1 mouse cellular context compared by ENCODE assay signal in genomic region chr10:43561311-43561710, GRCm38 (mm10).
A peak's percentile ranks its signal among the peaks of the same experiment; 100 is the strongest.
TF ChIP-seq lines count a peak whose summit lies in the region.

No protein-coding gene starts in this region.

TF ChIP-seq in MEL, 35 proteins besides CTCF, POLR2A, EP300 and RAD21:
- TF ChIP-seq E2F4 (IDR thresholded peaks at IDR 0.05; ENCODE audit: borderline replicate concordance, low read depth, low read length) (no peak), NELFE (IDR thresholded peaks at IDR 0.05; ENCODE audit: low read depth, low read length) (no peak), MAFK (IDR thresholded peaks at IDR 0.05; ENCODE audit: borderline replicate concordance, low read depth, low read length) (no peak), ZC3H11A (IDR thresholded peaks at IDR 0.05; ENCODE audit: low read depth, low read length) (0 out of 2 replicates have a peak, but pooled peaks have one; percentile 14), ETS1 (IDR thresholded peaks at IDR 0.05; ENCODE audit: low read depth, low read length) (no peak), MYC (IDR thresholded peaks at IDR 0.05; ENCODE audit: low read depth, low read length) (peak; percentile 27; the same call in 1 of the 2 replicates), USF1 (IDR thresholded peaks at IDR 0.05; ENCODE audit: low read depth, low read length) (no peak), GATA1 (IDR thresholded peaks at IDR 0.05; ENCODE audit: low read depth, low read length) (no peak), SMC3 (IDR thresholded peaks at IDR 0.05; ENCODE audit: low read depth, low read length) (peak; percentile 36), ZMIZ1 (IDR thresholded peaks at IDR 0.05; ENCODE audit: low read depth, low read length) (no peak)
TF ChIP-seq in MEL: peak in this region for 3.
